Mouse (Mus musculus) neural tube, embryonic 10.5 days (tissue): ENCODE measurements around the gene B9d1.
A peak's percentile ranks its signal among the peaks of the same experiment; 100 is the strongest.

Source experiments
- DNase-seq: peaks from one replicate; pipeline ENCODE4 v3.0.0-alpha.2; 2017; ENCODE audit warnings: low spot score; ENCODE audit errors: extremely low spot score

Gene B9d1

DNA sequence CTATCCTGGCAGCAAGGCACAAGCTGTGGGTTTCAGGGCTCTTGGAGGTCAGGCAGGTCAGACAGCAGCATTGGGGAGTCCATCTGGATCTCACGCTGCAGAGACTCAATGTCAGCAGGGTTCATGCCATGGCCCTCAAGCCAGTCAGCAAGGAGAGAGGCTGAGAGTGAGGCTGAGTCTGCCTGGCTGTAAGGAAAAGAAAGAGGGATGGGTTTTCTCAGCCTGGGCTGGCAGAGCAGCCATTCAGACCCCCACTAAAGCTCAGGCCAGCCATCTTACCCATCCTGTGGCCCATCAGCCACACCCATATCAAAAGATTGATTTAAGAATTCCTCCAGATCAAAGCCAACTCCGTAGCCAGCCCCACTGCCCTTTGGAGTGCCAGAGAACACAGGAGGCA is 15.9 kb upstream of the B9d1 start:
- no peak for DNase-seq

DNA sequence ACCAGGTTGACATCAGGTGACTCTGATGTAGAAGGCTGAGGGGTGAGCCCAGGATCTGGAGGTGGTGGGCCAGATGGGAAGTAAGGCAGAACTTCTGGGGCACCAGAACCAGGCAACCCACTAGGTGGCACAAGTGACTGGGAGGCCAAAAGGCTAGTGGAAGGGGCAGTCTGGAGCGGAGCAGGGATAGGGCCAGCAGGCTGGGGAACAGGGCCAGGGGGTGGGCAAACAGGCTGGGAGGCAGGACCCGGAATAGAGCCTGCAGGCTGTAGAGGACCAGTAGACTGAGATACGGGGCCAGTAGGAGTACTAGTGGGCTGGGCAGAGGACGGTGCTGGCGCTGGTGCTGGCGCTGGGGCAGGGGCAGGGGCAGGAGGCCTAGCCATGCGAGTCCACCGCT is 15.1 kb upstream of the B9d1 start:
- no peak for DNase-seq

DNA sequence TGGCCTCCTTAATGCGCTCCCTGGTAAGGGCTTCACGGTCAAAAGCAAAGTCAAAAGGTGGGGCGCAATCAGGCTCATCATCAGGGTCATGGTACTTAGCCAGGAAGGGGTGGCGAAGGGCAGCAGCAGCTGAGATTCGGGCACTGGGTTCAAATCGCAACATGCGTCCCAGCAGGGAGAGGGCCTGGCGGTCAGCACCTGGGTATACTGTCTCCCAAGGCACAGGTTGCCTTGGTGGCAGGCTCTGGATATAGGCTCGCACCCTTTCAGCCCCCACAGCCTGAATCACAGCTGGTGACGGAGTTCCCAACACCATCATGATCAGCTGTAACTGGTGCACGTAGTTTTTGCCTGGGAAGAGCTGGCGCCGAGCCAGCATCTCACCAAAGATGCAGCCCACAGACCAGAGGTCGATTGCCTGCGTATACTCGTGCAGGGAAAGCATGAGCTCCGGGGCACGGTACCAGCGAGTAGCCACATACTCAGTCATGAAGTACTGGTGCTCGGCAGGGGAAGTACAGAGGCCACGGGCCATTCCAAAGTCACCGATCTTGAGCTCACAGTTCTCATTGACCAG is 13.9 kb upstream of the B9d1 start:
- no peak for DNase-seq

DNA sequence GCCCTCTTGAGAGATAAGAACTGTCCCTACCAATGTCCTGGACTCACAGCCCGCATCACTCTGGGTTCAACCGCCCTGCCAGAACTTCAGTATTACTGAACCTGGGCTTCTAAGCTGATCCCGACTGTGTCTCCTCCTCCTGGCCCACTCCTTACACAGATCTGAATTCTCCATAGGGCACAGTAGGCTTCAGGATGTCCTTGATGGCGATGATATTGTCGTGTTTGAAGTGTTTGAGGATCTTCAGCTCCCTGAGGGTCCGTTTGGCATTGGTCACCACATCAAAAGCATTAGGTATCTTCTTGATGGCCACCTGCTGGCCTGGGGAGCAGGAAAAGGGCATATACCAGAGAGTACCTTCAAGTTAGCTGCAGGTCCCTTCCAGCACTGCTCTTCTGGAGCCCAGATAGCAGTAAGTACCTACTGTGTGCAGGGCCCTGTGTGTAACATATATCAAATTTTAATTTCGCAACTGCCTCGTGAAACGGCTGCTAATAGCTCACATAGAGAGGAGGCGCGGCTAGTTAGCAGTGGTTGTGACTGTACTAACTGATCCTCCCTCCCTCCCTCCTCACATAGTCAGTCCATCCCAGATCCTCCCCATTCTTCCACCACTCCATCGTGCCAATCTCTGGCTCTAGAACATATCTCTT is 12.1 kb upstream of the B9d1 start:
- no peak for DNase-seq

DNA sequence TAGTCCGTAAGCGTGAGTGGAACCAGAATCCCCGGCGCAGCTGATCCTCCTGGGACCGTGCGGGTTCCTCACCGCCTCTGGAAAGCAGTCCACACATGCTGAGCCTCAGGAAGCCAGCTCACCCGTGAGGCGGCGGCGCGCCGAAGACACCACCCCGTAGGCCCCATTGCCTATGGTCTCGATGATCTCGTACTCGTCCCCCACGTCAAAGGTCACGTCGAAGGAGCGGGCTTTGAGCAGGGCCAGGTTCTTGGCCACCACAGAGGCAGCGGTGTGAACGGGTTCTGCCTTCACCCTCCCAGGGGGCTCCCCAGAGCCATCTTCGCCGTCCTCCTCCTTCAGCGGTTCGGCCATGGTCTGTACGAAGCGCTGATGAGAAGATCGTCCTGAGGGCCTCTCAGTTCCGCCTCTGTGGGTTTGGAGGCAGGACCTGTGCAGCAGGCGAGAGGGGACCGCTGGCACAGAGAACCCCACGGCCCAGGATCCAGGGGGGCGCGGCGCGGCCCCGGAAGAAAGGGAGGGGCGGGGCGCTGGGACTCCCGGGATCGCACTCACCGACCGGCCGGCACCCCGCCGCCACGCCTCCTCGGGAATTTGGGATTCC is 11.3 kb upstream of the B9d1 start:
- no peak for DNase-seq

DNA sequence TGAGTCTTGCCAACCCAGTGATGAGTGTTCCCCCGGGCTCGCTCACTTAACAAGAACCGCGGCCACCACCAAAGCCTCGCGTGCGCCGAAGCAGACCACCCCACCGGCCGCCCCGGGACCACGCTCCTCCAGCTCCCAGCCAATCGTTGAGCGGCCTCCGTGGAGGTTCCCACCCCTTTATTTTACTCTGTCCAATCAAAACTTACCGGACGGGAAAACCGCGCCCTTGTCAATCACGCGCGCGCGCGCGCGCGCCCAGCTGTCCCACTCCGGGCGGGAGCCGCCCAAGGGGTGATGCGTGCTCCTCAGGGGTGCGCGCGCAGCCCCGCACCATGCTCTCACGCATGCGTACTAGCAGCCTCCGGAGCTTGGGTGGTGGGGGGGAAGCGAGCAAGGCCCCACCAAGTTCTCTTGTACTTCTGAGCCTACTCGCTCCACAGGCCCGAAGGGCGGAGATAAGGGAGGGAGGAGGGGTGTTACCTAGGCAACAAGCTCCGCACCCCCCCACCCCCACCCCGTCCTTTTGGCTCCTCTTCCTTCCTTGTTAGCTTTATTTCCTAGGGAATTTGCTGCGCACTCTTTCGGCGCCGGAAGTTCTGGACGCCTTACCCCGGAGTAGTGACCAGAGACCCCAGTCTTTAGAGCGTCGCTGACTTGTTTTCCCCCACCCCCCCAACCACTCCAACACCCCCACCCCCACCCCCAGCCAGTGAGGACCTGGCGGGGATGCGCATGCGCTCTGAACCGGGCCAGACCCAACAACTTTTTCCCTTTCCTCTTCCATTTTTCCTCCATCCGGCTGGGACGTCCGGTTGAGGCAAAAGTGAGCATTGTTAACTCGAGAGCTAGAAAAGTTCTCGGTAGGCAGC is 10.6 kb upstream of the B9d1 start, which contains the start of gene Mapk7:
Gene Mapk7 (minus strand): TSS at position 278 of the 869 bp plus-strand sequence.
- DNase-seq = peak; percentile 100

DNA sequence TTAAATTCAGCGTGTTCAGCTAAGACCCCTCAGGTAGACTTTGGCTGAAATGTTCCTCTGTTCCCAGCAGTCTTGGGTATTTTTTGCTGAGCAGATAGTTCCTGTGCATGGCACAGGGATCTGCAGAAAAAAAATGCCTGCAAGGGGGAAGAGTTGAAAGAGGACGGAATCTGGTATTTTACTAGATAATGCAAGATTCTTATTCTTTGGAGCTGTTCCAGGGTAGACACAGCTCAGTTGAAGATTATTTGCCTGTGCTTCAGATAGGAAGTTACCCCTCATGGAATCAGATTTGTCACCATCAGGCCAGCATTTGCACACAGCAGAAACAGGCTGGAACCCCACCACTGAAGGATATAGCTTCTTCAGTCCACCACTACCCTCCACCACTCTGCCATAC is 9.4 kb upstream of the B9d1 start:
- no peak for DNase-seq

DNA sequence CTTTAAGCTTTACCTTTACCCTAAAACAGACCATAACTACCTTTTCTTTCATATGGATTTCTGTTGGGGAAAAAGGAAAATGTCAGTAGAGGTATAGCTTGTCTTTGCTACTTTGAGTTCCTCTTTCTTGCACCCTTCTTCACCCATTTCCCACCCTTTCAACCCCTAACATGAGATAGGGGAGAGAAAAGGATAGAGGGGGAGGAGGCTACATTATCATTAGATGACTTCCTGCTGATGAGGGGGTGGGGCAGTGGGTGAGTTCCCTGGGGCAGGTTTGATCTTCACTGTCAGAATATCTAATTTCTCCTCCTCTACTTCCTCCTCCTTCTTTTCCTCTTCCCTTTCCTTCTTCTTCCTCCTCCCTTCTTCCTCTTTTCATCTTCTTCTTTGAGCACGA is 7.5 kb upstream of the B9d1 start:
- DNase-seq = no peak

DNA sequence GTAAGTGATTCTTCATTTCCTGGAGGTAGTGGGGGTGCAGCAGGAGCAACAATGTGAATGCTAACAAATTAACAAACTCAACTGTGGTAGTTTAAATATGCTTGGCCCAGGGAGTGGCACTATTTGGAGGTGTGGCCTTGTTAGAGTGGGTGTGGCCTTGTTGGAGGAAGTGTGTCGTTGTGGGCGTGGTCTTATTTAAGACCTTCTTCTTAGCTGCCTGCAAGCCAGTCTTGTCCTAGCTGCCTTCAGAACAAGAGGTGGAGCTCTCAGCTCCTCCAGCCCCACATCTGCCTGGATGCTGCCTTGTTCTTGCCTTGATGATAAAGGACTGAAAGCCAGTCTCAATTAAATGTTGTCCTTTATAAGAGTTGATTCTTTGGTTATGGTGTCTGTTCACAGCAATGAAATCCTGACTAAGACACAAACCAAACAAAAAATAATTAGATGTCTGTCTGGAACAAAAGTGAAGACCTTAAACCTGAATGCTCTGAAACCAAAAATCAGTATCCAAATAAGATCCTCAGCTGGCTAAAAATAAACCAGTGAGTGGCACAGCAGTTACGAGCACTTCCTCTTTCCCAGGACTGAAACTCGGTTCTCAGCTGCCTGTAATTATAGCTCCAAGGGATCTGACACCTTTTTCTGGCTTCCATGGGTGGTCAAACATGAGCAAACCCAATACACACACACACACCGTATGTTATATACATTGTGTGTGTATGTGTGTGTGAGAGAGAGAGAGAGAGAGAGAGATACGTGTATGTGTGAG is 6.0 kb upstream of the B9d1 start:
- no peak for DNase-seq

DNA sequence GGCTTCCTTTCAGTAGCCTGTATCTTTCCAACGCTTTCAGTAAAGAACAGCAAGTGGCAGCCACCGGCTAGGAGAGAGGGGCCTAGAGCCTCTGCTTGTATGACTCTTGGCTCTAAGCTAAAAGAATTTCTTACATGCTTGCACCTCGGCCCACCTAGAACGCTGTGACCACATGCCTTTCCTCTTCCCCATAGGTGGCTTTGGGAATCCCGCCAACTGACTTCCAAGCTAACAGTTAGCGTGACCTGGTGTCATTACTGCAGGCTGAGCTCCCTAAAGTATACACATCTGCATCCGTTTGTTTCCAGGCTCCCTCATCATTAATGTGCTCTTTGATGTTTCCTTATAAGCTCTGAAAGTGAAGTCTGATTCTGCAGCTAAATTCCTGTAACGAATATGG is 1.0 kb upstream of the B9d1 start:
- no peak for DNase-seq

DNA sequence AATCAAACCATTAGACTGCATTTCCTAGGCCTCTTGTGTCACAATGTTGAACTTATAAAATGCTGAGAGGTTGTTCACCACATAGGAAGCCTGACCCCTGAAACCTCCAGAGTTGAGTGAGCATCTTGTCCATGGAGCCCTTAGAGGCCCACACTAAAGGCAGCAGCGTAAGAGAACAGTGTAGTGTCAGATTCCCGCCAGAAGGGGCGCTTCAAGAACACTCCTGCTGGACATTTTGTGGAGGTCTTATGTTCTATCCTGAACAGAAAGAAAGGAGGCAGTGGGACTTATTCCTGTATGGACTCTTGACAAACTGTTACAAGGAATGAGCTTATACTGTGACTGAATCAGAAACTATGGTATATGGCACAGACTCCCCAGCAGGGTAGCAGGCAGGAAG is 10.0 kb downstream of the B9d1 start:
- peak; percentile 45 for DNase-seq

DNA sequence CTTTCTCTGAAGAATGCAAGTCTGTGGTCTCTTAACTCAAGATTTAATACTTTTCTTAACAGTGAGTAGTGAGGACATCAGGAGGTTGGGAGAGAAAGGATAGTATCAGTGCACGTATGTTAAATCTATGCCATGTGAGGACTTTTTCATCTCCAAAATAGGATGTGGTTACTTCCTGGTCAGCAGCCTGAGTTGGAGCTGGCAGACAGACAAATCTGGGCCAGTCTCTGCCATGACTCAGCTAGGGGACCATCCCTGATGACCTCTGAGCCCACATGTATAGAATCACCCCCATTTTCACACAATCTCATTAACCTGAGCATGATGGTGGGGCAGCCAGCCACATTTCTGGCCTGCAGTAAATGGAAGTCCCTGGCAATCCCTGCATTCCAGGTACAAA is 13.0 kb downstream of the B9d1 start:
- no peak for DNase-seq

DNA sequence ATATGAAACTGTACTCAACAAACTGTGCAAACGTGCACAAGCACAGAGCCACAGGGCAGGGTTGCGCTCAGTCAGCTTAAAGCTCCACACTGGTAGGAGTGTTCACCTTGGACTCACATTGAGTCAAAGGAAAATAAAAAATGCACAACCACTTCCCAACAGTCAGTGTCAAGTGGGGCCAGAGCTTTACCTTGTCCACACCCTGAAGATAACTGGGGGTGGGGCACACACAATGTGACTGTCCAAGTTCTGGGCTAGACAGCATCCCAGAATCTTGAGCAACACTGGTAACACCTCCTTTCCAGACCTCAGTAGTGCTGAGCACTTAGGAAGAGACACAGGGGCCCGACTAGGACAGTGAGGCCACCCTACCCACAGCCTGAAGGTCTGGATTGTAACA is 13.9 kb downstream of the B9d1 start:
- DNase-seq = no peak

DNA sequence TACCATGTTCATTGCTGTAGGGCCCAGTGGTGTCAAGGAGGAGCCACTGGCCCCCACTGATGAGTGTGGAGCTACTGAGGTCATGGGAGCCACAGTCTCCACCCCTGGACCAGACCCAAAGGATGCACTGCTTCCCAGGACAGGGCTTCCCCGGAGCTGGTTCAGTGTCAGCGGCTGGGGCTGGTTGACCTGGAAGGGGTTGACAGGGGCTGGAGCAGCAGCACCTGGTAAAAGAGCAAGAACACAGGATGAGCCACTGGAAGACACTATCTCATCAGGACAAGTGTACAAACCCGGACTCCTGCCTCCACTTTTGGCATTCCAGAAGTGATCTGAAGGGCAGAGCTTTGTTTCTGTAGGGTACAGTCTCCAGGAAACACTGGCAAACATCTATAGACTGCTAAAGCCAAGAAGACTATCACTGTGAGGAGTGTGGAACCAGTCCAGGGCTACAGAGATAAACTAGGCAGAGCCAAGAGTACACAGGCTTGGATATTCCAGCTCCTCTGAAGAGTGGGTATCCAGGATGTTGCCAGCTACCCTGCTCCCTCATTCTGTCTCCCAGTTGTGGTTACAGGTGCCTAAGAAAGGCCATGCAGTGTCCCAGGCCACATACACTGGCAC is 14.7 kb downstream of the B9d1 start:
- DNase-seq = no peak

DNA sequence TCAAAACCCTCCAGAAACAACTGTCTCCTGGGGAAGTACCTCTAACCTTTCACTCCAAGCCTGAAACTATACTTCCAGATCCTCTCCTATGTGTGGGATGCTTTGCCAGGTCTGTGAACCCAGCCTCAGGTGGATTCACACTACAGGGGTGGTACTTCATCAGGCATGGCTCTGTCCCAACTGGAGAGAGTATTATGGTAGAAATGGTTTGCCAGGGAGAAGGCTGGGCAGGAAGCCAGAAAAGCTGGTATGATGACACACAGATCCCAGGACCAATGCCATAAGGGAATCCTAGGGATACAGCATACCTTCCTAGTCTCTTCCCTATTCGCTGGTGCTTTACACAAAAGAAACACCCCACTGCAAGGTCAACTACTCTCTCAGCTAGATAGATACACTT is 21.9 kb downstream of the B9d1 start:
- no peak for DNase-seq

DNA sequence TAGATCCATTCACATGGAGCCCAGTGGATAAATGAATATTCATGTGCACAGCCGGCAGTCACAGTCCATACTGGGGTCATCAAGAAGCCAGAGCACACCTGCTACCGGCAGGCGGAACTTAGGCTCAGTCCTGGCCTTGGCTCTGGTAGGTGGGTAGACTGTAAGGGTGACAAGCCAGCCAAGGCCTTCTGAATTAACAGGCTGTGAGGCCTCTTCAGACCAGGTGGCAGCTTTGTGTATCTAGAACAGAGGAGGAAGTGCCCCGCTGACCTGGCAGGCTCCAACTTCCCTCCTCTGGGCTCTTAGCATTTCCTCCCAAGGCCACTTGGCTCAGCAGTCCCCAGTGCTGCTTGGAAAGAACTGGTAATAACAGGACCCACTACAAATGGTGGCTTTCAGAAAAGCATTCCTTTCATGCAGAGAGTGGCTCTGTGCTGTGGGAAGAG is 24.3 kb downstream of the B9d1 start:
- DNase-seq = no peak

DNA sequence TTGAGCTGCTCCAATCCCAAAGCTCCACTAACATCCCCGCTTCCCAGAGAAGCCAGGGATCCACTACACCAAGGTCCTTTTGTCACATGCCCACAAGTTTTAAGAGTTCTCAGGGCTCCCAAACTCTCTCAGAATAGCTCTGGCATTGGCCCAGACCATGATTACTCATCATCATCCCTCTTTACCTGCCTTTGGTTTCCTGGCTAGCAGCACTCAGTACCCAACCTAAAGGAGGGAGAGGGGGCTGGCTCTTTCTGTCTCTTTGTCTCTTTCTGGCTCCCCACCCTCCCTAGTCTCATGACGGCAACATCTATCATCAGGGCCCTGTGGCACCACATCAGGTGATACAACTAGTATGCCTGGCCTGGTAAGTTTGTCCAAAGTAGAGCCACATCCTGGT is 27.9 kb downstream of the B9d1 start:
- no peak for DNase-seq

DNA sequence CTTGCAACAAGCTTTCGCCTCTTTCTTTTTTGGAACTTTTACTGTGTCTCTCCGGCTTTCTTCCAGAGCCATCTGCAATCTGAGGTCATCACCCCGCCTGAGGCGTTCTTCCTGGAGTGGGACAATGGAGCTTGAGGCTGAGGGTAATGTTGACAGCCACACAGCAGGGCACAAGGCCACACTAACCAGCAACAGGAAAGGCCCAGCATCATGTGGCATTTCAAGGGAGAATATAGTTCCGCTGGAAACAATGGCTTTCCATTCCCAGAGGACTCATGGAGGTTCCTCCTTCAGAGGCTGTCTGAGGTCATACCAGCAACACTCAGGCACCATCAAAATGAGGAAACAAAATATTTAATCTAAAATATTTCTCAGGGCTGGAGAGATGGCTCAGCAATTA is 28.6 kb downstream of the B9d1 start:
- no peak for DNase-seq

DNA sequence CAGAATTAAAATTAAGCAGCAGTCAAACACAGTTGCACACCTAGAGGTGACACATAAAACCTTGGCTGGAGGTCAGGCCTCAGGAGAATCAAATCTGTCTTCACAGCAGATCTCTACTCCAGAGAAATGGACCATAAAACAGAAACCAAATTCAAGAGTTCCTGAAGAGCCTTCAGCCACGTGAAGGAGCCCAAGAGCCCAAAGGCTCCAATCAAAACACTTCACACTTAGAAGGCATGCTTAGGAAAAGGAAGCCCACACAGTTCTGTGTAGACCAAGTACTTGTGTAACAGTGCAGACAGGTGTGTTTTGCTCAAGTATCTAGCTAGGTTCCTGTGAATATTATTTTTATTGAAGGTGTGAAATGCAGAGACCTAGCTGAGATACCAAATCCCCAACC is 30.6 kb downstream of the B9d1 start:
- no peak for DNase-seq

DNA sequence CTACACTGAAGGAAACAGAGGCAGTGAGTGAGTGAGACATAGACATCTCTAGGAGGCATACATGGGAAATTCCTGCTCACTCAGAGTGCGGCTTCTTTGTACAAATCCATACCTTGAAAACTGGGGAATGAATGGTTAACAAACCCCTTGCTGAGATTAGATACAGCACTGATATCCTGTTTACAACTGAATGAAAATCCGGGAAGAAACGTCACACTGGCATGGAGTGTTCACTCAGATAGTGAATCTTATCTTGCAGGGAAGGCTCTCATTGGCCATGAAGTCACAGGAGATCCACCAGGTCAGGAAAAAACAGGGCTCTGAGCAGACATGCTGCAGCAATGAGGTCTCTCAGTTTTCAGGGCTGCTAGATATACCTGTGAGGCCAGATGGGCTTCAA is 32.0 kb downstream of the B9d1 start:
- DNase-seq = no peak

DNA sequence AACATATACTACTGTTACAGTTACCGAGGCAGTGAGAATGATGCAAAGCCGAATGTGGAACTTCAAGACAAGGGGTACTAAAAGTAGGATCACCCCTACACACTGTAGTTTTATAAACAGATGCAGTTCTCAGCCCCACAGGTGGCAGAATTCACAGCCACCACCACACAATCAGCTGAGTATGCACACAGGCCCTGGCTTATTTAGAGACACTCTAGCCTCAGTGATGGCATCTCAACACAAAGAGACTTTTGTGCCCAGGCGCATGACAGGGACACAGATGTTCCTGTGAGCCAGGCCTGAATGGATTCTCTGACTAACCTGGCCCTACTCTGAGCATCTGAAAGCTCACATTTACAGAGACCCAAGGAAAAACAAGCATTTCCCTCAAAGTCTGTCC is 32.4 kb downstream of the B9d1 start:
- DNase-seq = no peak
